Mouse (Mus musculus) erythroblast, adult 5-6 weeks (primary cell): Measurements from ENCODE around the gene Zfp994. TPM values are rescaled to one million over a fixed set of nuclear protein-coding genes. Genes with fewer than 3 reads are reported as not detected.
"Not testable (repeated sequence)": the region's sequence is repeated elsewhere in the genome, so short reads cannot be mapped to it uniquely, and the experiment has no call there.

Source experiments
- ATAC-seq: replicated peaks from 2 replicates; pipeline ENCODE4 v1.8.0; 2016; ENCODE audit warnings: moderate number of reproducible peaks, mild to moderate bottlenecking, moderate TSS enrichment, inconsistent platforms; ENCODE audit not compliant: poor library complexity, low FRiP score, severe bottlenecking
- total RNA-seq, 2 experiments: library from RNA; stranded (forward) in 1 of 2; stranded (reverse) in 1 of 2; fragments of 150-400 nt in 1 of 2; fragments of 200-764, 138-1000 nt in 1 of 2; gene quantifications; 2 replicates each; pipeline versions ENCODE4 v1.2.3 to v1.2.4; 2015 to 2017; ENCODE audit warnings: low replicate concordance in 2 of 2

The Zfp994 gene
- total RNA-seq (2015; ENCODE audit: low replicate concordance) (2.1 and 2.3 TPM in 2 replicates), total RNA-seq (2017; ENCODE audit: low replicate concordance) (0.68 and 1.7 TPM in 2 replicates)

DNA sequence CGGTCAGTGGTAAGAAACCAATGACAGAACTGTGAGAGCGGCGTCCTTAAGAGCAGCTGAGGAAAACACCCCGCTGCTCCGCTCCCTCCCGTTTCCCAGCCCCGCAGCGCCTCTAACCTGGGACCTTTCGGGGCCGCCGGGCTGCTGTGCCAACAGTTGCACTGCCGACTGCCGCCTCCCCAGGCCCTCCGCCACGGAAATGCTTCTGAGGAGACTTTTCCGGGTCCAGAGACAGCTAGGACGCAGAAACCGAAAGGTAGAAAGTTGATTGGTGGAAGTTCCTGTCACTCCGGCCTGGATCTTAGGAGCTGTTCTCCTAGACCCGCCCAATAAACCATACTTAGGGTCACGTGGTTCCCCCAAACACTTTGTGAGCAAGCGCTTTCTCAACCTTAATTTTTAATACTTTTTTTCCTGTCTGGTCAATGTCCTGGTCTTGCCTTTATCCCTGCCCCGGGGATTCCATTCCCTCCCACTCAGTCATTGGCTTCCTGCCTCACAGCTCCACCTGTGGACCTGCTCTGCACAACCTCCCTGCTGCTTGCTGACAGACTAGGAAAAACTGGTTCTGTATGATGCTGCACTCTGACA, at the start of gene Zfp994:
Gene Zfp994 (minus strand): TSS at position 195 of the 591 bp plus-strand sequence.
- peak; percentile 100 for ATAC-seq

GRCm38 (mm10) chr17:22230701-22231100, 5.3 kb upstream of the Zfp994 start:
- not testable (repeated sequence) for ATAC-seq

GRCm38 (mm10) chr17:22225015-22225414, 401 bp downstream of the Zfp994 start:
- not testable (repeated sequence) for ATAC-seq

- ATAC-seq, result not testable (repeated sequence)
Measured at GRCm38 (mm10) chr17:22165722-22166294, 59.6 kb downstream of the Zfp994 start, which contains the start of gene Zfp947. Gene Zfp947, minus strand, starts transcription at chr17:22166190.

- ATAC-seq, result not testable (repeated sequence)
Measured at GRCm38 (mm10) chr17:22165304-22165703, 60.1 kb downstream of the Zfp994 start.

DNA sequence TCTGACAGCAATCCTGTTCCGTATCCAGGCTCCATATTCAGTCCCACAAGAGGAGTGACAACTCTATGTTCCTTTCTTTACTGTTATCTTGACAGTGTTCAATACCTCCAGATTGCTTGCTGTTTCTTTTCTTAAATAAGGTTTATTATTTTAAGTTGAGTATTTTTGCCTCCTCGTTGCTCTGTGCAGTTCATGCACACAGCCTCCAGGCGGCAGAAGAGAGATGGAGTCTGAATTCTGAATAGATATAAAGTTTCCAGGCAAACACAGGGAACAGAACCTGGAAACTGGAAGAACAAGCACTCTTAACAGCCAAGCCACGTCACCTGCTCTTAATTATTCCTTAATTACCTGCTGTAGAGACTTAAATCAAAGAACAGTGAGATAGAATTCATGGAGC, 71.5 kb downstream of the Zfp994 start:
- not testable (repeated sequence) for ATAC-seq

Other genes with a start within 250 kb of the Zfp994 start
- gene Zfp947, start 59.4 kb downstream of the Zfp994 start, total RNA-seq (2015; ENCODE audit: low replicate concordance), result 1.3 TPM in 1 of 2 replicates, not detected in the other
- gene Zfp947, start 59.4 kb downstream of the Zfp994 start, total RNA-seq (2017; ENCODE audit: low replicate concordance), result 0.70 and 1.2 TPM in 2 replicates
- gene CT030661.1, start 89.2 kb upstream of the Zfp994 start, total RNA-seq (2015; ENCODE audit: low replicate concordance), result 2.3 and 8.8 TPM in 2 replicates
- gene CT030661.1, start 89.2 kb upstream of the Zfp994 start, total RNA-seq (2017; ENCODE audit: low replicate concordance), result 5.2 and 7.9 TPM in 2 replicates
- 8.8 and 18.4 TPM in 2 replicates for gene Zfp944, start 135.8 kb upstream of the Zfp994 start, total RNA-seq (2015; ENCODE audit: low replicate concordance)
- 3.6 and 9.9 TPM in 2 replicates for gene Zfp944, start 135.8 kb upstream of the Zfp994 start, total RNA-seq (2017; ENCODE audit: low replicate concordance)
- gene Zfp758, start 135.8 kb upstream of the Zfp994 start, total RNA-seq (2015; ENCODE audit: low replicate concordance), result 7.1 and 12.1 TPM in 2 replicates
- gene Zfp758, start 135.8 kb upstream of the Zfp994 start, total RNA-seq (2017; ENCODE audit: low replicate concordance), result 11.6 and 12.8 TPM in 2 replicates
- 0.84 TPM in 1 of 2 replicates, not detected in the other for gene Zfp946, start 198.6 kb upstream of the Zfp994 start, total RNA-seq (2015; ENCODE audit: low replicate concordance)
- 0.43 and 0.70 TPM in 2 replicates for gene Zfp946, start 198.6 kb upstream of the Zfp994 start, total RNA-seq (2017; ENCODE audit: low replicate concordance)